Mouse (Mus musculus): Measurements from ENCODE around the gene Pcif1.

Pcif1 gene

DNA sequence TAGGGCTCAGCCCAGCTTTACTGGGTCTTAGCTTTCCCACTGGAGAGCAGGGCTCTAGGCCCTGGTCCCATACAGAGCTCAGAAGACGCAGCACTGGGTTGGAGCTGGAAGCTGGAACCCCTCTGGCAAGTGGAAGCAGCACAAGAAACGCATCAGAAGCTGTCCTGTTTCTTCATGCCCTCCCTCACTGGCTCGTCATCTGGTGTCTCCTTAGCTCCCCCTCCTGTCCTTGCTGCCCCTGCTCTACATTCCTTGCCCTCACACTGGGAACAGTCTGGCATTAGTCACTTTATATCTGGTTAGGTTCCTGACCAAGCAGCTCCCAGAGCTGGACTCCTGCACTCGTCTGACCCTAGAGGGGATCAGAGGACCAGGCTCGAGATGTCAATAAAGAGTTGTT, 14.9 kb downstream of the Pcif1 start:
- no peak for DNase-seq

- DNase-seq, result no peak
Observed at GRCm38 (mm10) chr2:164894644-164895043, 15.5 kb downstream of the Pcif1 start.

GRCm38 (mm10) chr2:164895885-164896284, 16.8 kb downstream of the Pcif1 start:
- peak in 1 of 2 experiments; percentile 52 for DNase-seq

DNA sequence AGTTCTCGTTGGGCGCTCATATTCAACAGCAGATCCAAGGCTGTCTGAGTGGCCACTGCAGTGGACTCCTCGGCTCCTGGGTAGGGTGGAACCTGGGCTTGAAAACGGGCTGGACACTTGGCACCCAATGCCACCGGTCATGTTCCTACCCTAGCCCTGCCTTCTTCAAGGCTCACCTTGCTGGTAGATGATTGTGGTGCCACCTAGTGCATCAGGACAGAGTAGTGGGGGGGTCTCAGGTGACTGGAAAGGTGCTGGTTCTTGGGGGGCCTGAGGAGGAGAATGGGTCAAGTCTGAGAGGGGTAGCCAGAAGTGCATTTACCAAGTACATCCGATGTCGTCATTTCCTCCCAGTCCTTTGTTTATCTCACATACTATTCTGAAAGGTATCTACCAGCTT, 18.9 kb downstream of the Pcif1 start:
- DNase-seq, result no peak

GRCm38 (mm10) chr2:164899034-164899433, 19.9 kb downstream of the Pcif1 start:
- no peak for DNase-seq

DNA sequence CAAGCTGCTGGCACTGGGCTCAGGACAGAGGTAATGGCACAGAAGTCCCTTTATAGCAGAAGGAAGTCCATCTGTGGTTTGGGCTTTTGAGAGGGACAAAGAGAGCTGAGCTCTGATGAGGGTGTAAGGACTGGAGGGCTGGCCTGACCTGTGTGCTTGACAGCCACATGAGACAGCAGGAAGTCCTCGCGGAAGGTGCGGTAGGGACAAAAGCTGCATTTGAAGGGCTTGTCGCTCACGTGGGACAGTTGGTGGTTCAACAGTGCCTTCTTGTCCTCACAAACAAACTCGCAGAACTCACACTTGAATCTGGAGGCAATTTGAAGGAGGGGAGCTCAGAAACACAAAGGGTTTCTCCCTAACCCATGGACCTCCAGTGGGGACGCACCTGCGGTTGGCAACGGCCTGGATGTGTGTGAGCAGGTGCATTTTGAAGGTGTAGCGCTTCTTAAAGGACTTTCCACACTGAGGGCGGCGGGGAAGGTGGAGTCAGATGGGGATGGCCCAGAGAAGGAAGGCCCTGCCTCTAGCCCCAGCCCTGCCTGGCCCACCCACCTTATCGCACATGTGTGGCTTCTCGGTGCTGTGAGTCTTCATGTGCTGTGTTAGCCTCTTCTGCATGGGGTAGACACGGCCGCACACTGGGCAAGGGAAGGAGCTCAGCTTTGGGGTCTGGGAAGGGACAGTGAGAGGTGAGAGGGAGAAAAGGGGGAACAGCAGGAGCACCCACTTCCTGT, 20.8 kb downstream of the Pcif1 start:
- no peak for DNase-seq

DNA sequence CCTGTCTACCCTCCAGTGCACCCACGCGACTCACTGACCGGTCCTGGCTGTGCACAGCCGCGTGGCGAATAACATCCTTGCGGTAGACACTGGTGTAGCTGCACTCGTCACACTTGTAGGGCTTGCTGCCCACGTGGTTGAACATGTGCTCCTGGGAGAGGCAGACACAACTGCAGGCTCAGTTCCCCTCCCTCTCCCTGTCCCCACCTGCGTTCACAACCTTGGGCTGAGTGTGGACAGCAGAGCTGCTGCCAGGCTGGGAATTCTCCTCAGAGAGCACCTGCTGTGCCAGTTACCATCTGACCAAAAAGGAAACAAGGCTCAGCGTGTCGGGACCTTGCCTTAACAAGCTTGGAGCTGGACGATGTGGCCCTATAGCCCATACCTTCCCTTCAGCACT, 22.3 kb downstream of the Pcif1 start:
- peak in 1 of 2 experiments; percentile 53 for DNase-seq

DNA sequence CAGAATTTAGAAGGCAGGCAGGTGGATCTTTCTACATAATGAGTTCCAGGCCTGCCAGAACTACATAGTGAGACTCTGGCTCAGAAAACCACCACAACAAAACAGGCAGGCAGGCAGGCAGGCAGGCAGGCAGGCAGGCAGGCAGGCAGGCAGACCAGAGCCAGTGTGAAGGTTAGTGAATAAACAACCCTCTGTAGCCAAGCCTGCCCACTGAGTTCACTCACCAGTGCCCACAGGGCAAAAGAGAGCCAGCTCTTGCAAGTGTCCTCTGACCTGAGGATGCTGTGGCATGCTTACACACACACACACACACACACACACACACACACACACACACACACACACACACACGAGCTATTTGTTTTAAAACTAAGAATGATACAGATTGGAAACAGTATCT, 24.4 kb downstream of the Pcif1 start:
- no peak for DNase-seq

DNA sequence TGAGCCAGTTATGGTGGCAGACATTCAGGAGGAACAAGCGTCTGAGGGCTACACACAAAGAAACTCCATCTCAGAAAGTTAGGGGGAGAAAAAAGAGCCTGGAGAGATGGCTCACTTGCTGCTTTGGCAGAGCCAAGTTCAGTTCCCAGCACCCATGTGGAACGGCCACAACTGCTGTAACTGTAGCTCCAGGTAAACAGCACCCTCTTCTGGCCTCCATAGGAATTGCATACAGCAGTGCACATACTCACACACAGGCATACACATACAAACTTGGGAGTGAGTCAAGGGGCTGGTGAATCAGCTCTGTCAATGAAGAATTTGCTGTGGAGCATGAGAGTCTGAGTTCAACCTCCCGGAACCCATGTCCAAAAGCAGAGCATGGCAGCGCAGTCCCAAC, 27.0 kb downstream of the Pcif1 start:
- no peak for DNase-seq

GRCm38 (mm10) chr2:164907511-164907910, 28.4 kb downstream of the Pcif1 start:
- no peak for DNase-seq

- no peak for DNase-seq
Observed at GRCm38 (mm10) chr2:164908011-164908410, 28.9 kb downstream of the Pcif1 start.

GRCm38 (mm10) chr2:164909100-164909499, 30.0 kb downstream of the Pcif1 start:
- DNase-seq, result no peak

DNA sequence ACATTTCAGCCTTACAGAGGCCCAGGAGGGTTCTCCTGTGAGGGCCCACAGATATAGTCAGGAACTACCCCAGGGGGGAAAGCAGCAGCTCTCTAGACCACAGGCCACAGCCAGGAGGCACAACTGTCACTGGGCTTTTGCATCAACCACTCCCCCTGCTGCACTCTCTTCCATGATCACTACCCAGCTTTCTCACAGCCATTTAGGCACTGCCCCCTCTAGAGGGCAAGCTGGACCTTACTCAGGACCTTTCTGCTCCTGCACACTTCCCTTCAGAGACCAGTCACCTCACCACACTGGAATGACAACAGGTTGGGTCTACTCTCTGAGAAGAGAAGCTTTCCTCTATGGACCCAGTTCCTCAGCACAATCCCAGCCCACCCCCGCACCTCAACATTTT, 30.4 kb downstream of the Pcif1 start:
- no peak for DNase-seq

DNA sequence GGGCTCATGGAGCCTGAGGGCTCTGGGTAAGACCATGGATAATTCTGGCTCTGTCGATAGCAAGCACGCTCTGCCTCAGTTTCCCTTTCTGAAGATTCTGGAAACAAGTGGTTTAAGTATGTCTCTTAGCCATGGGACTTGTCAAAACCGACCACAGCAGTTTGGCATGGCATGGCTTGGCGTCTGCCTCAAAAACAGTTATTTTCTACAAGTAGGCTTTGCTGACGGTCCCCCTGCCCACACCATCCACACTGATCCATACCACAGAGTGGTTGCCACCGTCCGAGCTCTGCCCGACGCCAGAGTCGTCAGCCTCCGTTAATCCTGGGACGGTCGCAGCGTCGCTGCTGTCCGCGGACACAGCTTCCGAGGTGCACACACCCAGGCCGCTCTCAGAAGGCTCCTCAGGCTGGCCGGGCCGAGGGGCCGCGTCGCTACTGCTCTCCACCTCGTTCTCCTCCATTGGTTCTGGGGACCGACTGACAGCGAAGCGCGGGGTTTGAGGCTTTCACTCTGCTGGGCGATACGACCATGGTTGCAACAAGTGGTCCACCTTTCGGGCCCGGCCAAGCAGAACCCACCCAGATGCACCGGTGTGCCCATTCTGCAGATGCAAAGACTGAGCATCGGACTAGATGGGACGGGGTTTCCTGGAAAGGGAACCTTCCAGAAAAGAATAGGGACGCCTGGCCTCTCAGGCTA, 31.4 kb downstream of the Pcif1 start:
- DNase-seq, result no peak

- DNase-seq, result peak; percentile 93 to 94
Observed at GRCm38 (mm10) chr2:164911086-164912048, 32.3 kb downstream of the Pcif1 start, which contains the start of gene Zfp335. Gene Zfp335 (minus strand): TSS chr2:164911757.

DNA sequence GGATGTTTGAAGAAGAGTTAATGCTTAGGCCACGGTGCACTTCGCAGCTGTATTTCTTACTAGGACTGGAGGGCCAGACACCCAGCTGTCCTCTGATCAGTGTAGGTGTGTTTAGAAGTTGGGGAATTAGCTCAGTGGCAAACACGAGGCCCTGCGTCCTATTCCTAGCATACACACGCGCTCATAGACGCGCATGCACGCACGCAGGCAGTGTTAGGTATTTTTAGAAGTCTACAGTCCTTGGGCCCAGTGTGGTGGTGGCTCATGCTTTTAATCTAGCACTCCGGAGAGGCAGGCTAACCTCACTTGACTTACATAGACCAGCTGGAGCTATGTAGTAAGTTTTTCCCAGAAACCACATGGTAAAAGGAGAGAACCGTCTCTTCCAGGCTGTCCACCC, 33.0 kb downstream of the Pcif1 start:
- peak in 1 of 2 experiments; percentile 16 for DNase-seq

DNA sequence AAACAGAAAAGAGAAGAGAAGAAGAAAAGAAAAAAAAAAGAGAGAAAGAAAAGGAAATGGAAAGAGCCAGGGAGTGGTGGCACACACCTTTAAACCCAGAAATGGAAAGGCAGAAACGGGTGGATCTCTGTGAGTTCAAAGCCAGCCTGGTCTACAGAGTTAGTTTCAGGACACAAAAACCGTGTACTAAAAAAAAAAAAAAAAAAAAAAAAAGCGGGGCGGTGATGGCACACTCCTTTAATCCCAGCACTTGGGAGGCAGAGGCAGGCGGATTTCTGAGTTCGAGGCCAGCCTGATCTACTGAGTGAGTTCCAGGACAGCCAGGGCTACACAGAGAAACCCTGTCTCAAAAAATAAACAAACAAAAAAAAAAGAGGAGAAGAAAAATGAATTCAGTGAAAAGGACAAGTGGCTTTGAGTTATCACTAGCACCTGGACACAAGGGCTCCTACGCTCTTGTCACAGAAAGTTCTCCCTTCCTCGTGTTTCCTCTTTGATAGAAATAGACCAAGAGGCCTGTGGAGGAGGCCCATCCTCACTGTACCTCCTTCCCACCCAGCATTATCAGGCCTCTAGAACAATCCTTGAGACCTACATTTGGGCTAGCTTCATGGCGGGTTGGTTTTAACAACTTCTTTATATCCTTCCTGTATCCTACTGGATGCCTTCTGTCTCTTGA, 33.8 kb downstream of the Pcif1 start:
- DNase-seq, result no peak

DNA sequence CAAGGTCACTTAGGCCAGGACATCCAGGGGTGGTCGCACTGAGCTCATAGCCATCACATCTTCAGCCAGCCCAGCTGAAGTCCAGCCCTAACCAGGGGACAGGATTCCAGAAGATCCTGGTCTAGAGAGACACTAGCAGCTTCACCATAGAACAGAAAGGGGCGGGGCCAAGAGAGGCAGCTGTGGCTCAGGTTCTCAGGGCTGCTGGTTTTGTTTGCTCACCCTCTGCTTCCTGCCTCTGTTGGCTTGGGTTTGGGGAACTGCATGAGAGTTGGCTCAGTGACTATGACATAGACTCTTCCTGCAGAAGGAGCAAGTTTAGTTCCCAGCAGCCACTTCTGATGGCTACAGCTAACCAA, 34.3 kb downstream of the Pcif1 start:
- no peak for DNase-seq

DNA sequence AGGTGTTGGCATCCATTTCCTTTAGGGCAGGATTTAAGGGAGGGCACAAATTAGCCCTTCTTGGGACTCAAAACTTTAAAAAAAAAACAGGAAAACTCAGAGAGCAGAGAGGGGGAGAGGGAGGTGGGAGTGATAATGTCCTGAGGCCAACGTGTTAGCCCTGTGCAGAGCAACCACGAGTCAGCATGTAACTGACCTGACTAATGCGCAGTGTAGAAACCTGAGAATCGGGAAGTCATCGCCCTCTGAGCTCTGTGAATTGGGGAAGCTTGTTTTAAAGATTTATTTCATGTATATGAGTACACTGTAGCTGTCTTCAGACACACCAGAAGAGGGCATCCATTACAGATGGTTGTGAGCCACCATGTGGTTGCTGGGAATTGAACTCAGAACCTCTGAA, 37.7 kb downstream of the Pcif1 start:
- DNase-seq, result no peak

GRCm38 (mm10) chr2:164917371-164917770, 38.3 kb downstream of the Pcif1 start:
- DNase-seq, result no peak

DNA sequence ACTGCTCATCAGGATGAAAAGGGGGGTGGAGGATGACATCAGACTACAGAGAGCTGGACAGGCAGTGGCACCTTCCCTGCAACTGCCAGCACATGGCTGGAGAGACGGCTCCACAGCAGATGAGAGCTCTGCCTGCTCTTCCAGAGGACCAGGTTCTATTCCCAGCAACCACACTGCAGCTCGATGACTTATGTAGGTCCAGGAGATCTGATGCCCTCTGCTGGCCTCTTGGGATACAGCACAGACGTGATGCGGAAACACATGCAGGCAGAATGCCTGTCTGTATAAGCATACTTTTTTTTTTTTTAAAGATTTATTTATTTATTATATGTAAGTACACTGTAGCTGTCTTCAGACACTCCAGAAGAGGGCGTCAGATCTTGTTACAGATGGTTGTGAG, 39.2 kb downstream of the Pcif1 start:
- DNase-seq, result peak; percentile 31 to 43

DNA sequence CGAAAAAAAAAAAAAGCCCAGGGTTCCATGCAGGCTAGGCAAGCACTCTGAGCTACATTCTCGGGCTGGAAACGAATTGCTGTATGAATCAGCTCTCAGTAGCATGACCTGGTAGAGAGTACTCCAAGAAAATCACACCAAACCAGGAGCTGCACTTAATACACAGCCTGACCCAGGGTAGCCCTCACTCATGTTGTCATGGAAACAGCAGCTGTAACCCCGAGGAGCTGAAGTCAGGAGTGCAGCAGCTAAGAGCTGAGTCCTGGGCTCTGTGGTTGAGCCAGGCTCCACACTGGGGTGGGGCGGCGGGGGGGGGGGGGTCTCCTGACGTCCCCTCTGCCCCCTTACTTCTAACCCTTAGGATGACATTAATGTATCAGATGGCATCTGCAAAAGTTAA, 42.9 kb downstream of the Pcif1 start:
- DNase-seq, result no peak

GRCm38 (mm10) chr2:164923291-164923690, 44.2 kb downstream of the Pcif1 start:
- no peak for DNase-seq

All from cerebellum, postnatal 36 days (tissue).